Mouse (Mus musculus): ENCODE data around the gene Egln3.

GRCm38 (mm10) chr12:54225610-54226009, 21.9 kb upstream of the Egln3 start:
- TF ChIP-seq CTCF (IDR thresholded peaks at IDR 0.05; ENCODE audit: extremely low read depth, insufficient read depth, low read length) = no peak
- TF ChIP-seq POLR2A (IDR thresholded peaks at IDR 0.05; ENCODE audit: extremely low read depth, insufficient read depth, low read length) = no peak
